Mouse (Mus musculus): ENCODE measurements around the gene Zfp14. TPM values are rescaled to one million over a fixed set of nuclear protein-coding genes. Genes with fewer than 3 reads are reported as not detected.

Zfp14 gene
- total and polyA plus RNA-seq, 3 experiments, result 0.25 to 0.39 TPM; not detected in 1

GRCm38 (mm10) chr7:30007601-30008000, 43.6 kb downstream of the Zfp14 start:
- Histone ChIP-seq H3K27me3 (ENCODE audit: control insufficient read depth in 1 of 2, insufficient read depth in 2 of 2, low read length in 2 of 2) (no peaks in the 10 kb centered on the region), H3K9me3 (replicated peaks; ENCODE audit: insufficient read depth, low read length) (no peaks in the 10 kb centered on the region), H3K9ac (ENCODE audit: control insufficient read depth, low read depth, low read length, poor library complexity, severe bottlenecking) (no peak overlapping the region), H3K4me1 (ENCODE audit: control insufficient read depth in 1 of 2, insufficient read depth in 2 of 2, low read length in 2 of 2) (no peaks in the 10 kb centered on the region), H3K79me2 (ENCODE audit: control insufficient read depth, insufficient read depth, low read length, poor library complexity) (no peaks in the 10 kb centered on the region), H3K27ac (ENCODE audit: control insufficient read depth, low read depth, low read length) (no peak overlapping the region), H3K4me3 (ENCODE audit: control insufficient read depth in 1 of 2, insufficient read depth in 1 of 2, low read depth in 2 of 2, low read length in 2 of 2) (no peak overlapping the region), H3K36me3 (ENCODE audit: control insufficient read depth in 1 of 2, insufficient read depth in 2 of 2, low read length in 2 of 2) (no peaks in the 10 kb centered on the region; a peak in 1 of 4 replicates)
- no peak for TF ChIP-seq CHD2 (IDR thresholded peaks at IDR 0.05; ENCODE audit: low read length)
- DNase-seq (ENCODE audit: low read depth, low spot score), result no peak

- H3K4me3 ChIP-seq (ENCODE audit: control insufficient read depth in 1 of 2, insufficient read depth in 1 of 2, low read depth in 2 of 2, low read length in 2 of 2), result no peak overlapping the region
- no peaks in the 10 kb centered on the region for H3K79me2 ChIP-seq (ENCODE audit: control insufficient read depth, insufficient read depth, low read length, poor library complexity)
- no peaks in the 10 kb centered on the region for H3K4me1 ChIP-seq (ENCODE audit: control insufficient read depth in 1 of 2, insufficient read depth in 2 of 2, low read length in 2 of 2)
- TF ChIP-seq MEF2A (IDR thresholded peaks at IDR 0.05; ENCODE audit: extremely low read depth, insufficient replicate concordance, low read depth, low read length, poor library complexity, severe bottlenecking), result no peak
- no peak for TF ChIP-seq POLR2AphosphoS2 (IDR thresholded peaks at IDR 0.05; ENCODE audit: low read length)
- no peak for TF ChIP-seq UBTF (IDR thresholded peaks at IDR 0.05; ENCODE audit: borderline replicate concordance, insufficient read depth, low read depth, low read length)
- TF ChIP-seq ZNF384 (IDR thresholded peaks at IDR 0.05; ENCODE audit: low read depth, low read length), result no peak
- no peak for TF ChIP-seq HCFC1 (IDR thresholded peaks at IDR 0.05; ENCODE audit: low read depth, low read length)
- no peak for TF ChIP-seq GATA1 (IDR thresholded peaks at IDR 0.05; ENCODE audit: low read depth, low read length)
- TF ChIP-seq ZC3H11A (IDR thresholded peaks at IDR 0.05; ENCODE audit: low read depth, low read length), result no peak
- TF ChIP-seq MAFK (IDR thresholded peaks at IDR 0.05; ENCODE audit: borderline replicate concordance, low read depth, low read length), result no peak
- no peak for TF ChIP-seq MAZ (IDR thresholded peaks at IDR 0.05; ENCODE audit: low read depth, low read length)
- TF ChIP-seq RAD21 (IDR thresholded peaks at IDR 0.05; ENCODE audit: low read depth, low read length), result no peak
- TF ChIP-seq ZMIZ1 (IDR thresholded peaks at IDR 0.05; ENCODE audit: low read depth, low read length), result no peak
- TF ChIP-seq SMC3 (IDR thresholded peaks at IDR 0.05; ENCODE audit: low read depth, low read length), result no peak
- TF ChIP-seq E2F4 (IDR thresholded peaks at IDR 0.05; ENCODE audit: borderline replicate concordance, low read depth, low read length), result no peak
- no peak for TF ChIP-seq CHD1 (IDR thresholded peaks at IDR 0.05; ENCODE audit: low read depth, low read length)
- no peak for TF ChIP-seq MXI1 (IDR thresholded peaks at IDR 0.05; ENCODE audit: low read depth, low read length)
- TF ChIP-seq TAL1 (IDR thresholded peaks at IDR 0.05; ENCODE audit: low read length), result no peak
- no peak for TF ChIP-seq ETS1 (IDR thresholded peaks at IDR 0.05; ENCODE audit: low read depth, low read length)
- no peak for TF ChIP-seq CTCF (IDR thresholded peaks at IDR 0.05 in 2 of 3, conservative IDR thresholded peaks at IDR 0.05 in 1 of 3; ENCODE audit: control insufficient read depth in 1 of 3, insufficient read depth in 1 of 3, low read depth in 2 of 3, low read length in 3 of 3, poor library complexity in 1 of 3, severe bottlenecking in 1 of 3)
- TF ChIP-seq RCOR1 (IDR thresholded peaks at IDR 0.05; ENCODE audit: low read depth, low read length), result no peak
- TF ChIP-seq ZKSCAN1 (IDR thresholded peaks at IDR 0.05; ENCODE audit: low read depth, low read length), result no peak
- no peaks in the 10 kb centered on the region for H3K9me3 ChIP-seq (replicated peaks; ENCODE audit: insufficient read depth, low read length)
- H3K36me3 ChIP-seq (ENCODE audit: control insufficient read depth in 1 of 2, insufficient read depth in 2 of 2, low read length in 2 of 2), result no peaks in the 10 kb centered on the region; a peak in 2 of 4 replicates
- no peak for DNase-seq (ENCODE audit: low read depth, low spot score)
- no peak overlapping the region for H3K9ac ChIP-seq (ENCODE audit: control insufficient read depth, low read depth, low read length, poor library complexity, severe bottlenecking)
- no peak overlapping the region for H3K27ac ChIP-seq (ENCODE audit: control insufficient read depth, low read depth, low read length)
- no peaks in the 10 kb centered on the region for H3K27me3 ChIP-seq (ENCODE audit: control insufficient read depth in 1 of 2, insufficient read depth in 2 of 2, low read length in 2 of 2)
These were observed 50.6 kb downstream of the Zfp14 start for GRCm38 (mm10) chr7:30000601-30001000.

All from MEL (cell line).